Comparison of ENCODE assay signal across 27 mouse cellular contexts in the genomic region with DNA sequence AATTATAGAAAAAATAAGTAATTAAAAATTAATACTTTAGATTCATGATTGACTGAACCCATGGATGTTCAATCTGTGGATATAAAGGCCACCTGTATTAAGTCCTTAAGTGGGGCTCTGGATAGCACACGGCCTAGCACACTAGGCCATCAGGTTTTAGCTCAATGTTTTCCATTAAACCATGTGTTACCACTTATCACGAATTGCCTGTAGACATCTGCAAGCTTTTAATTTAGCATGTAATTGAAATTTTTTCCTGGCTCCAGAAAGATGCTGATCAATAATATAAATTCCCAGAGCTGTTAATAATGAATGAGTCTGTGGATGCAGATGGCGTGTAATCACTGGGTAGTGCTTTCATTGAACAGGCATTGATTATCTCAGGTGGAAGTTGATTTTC.
A peak's percentile ranks its signal among the peaks of the same experiment; 100 is the strongest.
DNase-seq lines count a peak whose midpoint lies in the region; ATAC-seq and TF ChIP-seq lines count a peak whose summit lies in the region.
"Had no signal": no experiment of that assay in that cellular context is flagged by ENCODE, and none has a peak within 500 bp of the region (broad histone marks: within the 10 kb centered on the region; RNA-seq: fewer than 3 reads in every experiment).

No protein-coding gene starts in this region.

- H3K4me3 ChIP-seq in embryonic facial prominence, embryonic 11.5 days (ENCODE audit: low read depth, low read length): no peak overlapping the region
- no peak overlapping the region for H3K4me3 ChIP-seq in embryonic facial prominence, embryonic 10.5 days
- no peak overlapping the region for H3K4me3 ChIP-seq in hindbrain, embryonic 13.5 days
- no peak overlapping the region for H3K4me3 ChIP-seq in hindbrain, postnatal 0 days (ENCODE audit: low read length)
- no peak overlapping the region for H3K4me3 ChIP-seq in midbrain, embryonic 11.5 days (ENCODE audit: low read depth, low read length)
- no peak overlapping the region for H3K4me3 ChIP-seq in midbrain, embryonic 13.5 days (replicated peaks)
- H3K4me3 ChIP-seq: embryonic facial prominence, embryonic 13.5 days; erythroblast, embryonic 14.5 days; forebrain, embryonic 12.5 days; forebrain, embryonic 15.5 days; heart, adult 2 months had no signal

- no peaks in the 10 kb centered on the region for H3K27me3 ChIP-seq in embryonic facial prominence, embryonic 11.5 days (ENCODE audit: control insufficient read depth, insufficient read depth, low read length)
- no peaks in the 10 kb centered on the region for H3K27me3 ChIP-seq in embryonic facial prominence, embryonic 10.5 days (replicated peaks; ENCODE audit: low read depth, poor library complexity, severe bottlenecking)
- no peaks in the 10 kb centered on the region for H3K27me3 ChIP-seq in hindbrain, embryonic 13.5 days
- H3K27me3 ChIP-seq in hindbrain, postnatal 0 days (ENCODE audit: insufficient read depth, low read length): no peaks in the 10 kb centered on the region
- no peaks in the 10 kb centered on the region for H3K27me3 ChIP-seq in midbrain, embryonic 11.5 days (ENCODE audit: control insufficient read depth, insufficient read depth, low read length)
- H3K27me3 ChIP-seq in midbrain, embryonic 13.5 days: no peaks in the 10 kb centered on the region
- H3K27me3 ChIP-seq: CH12.LX; embryonic facial prominence, embryonic 13.5 days; forebrain, embryonic 12.5 days; forebrain, embryonic 15.5 days had no signal

- H3K4me1 ChIP-seq in embryonic facial prominence, embryonic 11.5 days (ENCODE audit: control insufficient read depth, insufficient read depth, low read length): no peaks in the 10 kb centered on the region
- H3K4me1 ChIP-seq in embryonic facial prominence, embryonic 10.5 days: peaks cover 6% of the 10 kb centered on the region
- peaks cover 13% of the 10 kb centered on the region for H3K4me1 ChIP-seq in hindbrain, embryonic 13.5 days (replicated peaks)
- no peaks in the 10 kb centered on the region for H3K4me1 ChIP-seq in hindbrain, postnatal 0 days (ENCODE audit: insufficient read depth, low read length)
- peaks cover 5% of the 10 kb centered on the region; the same call in 1 of the 2 replicates for H3K4me1 ChIP-seq in midbrain, embryonic 11.5 days (ENCODE audit: control insufficient read depth, insufficient read depth, low read length)
- H3K4me1 ChIP-seq in midbrain, embryonic 13.5 days (replicated peaks): peaks cover 14% of the 10 kb centered on the region
- H3K4me1 ChIP-seq: embryonic facial prominence, embryonic 13.5 days had no signal

- no peak overlapping the region for H3K4me2 ChIP-seq in embryonic facial prominence, embryonic 11.5 days (ENCODE audit: low read depth, low read length)
- no peak overlapping the region for H3K4me2 ChIP-seq in hindbrain, embryonic 13.5 days
- no peak overlapping the region for H3K4me2 ChIP-seq in hindbrain, postnatal 0 days (ENCODE audit: low read depth, low read length)
- no peak overlapping the region for H3K4me2 ChIP-seq in midbrain, embryonic 11.5 days
- H3K4me2 ChIP-seq in midbrain, embryonic 13.5 days (replicated peaks): no peak overlapping the region
- H3K4me2 ChIP-seq: embryonic facial prominence, embryonic 13.5 days; forebrain, embryonic 12.5 days; forebrain, embryonic 15.5 days; heart, embryonic 11.5 days had no signal

- WGBS in embryonic facial prominence, embryonic 11.5 days: 48% methylated on average over 3 of the region's 3 CpGs
- WGBS in embryonic facial prominence, embryonic 10.5 days: 57% methylated on average over 3 of the region's 3 CpGs
- WGBS in hindbrain, embryonic 13.5 days: 45% methylated on average over 3 of the region's 3 CpGs
- WGBS in hindbrain, postnatal 0 days: 50% methylated on average over 3 of the region's 3 CpGs
- 80% methylated on average over 3 of the region's 3 CpGs for WGBS in midbrain, embryonic 11.5 days
- WGBS in midbrain, embryonic 13.5 days: 58% methylated on average over 3 of the region's 3 CpGs

- TF ChIP-seq CTCF in hindbrain, postnatal 0 days (IDR thresholded peaks at IDR 0.05; ENCODE audit: low read depth): no peak

- no peak for ATAC-seq in embryonic facial prominence, embryonic 11.5 days (replicated peaks; ENCODE audit: insufficient number of reproducible peaks, low FRiP score, low TSS enrichment, low read depth)
- ATAC-seq in hindbrain, embryonic 13.5 days (ENCODE audit: low FRiP score): no peak
- no peak for ATAC-seq in hindbrain, postnatal 0 days
- ATAC-seq in midbrain, embryonic 11.5 days (ENCODE audit: low FRiP score): no peak
- ATAC-seq in midbrain, embryonic 13.5 days: no peak
- ATAC-seq: inflammation-experienced regulatory T-cells, adult 6 months; intestine, embryonic 16.5 days; Patski had no signal

- DNase-seq in embryonic facial prominence, embryonic 11.5 days (ENCODE audit: low spot score): peak; percentile 61
- DNase-seq in embryonic facial prominence, embryonic 10.5 days (ENCODE audit: low spot score): no peak
- DNase-seq in hindbrain, postnatal 0 days (ENCODE audit: low spot score): no peak
- peak; percentile 77 for DNase-seq in midbrain, embryonic 11.5 days (ENCODE audit: low spot score, missing footprints)
- no peak for DNase-seq in urinary bladder, adult 18-20 months (ENCODE audit: low spot score in 2 of 2)
- DNase-seq: adrenal gland, postnatal 10 days; adrenal gland, postnatal 36 days; B cell, adult 2 months; cerebellum, adult 11 months; cerebellum, adult 2 months; cerebellum, adult 9-11 months; cerebellum, postnatal 25 days; gastrocnemius, postnatal 25 days; kidney, adult 18-20 months had no signal

- H3K27ac ChIP-seq in embryonic facial prominence, embryonic 11.5 days (replicated peaks; ENCODE audit: low read depth, low read length): no peak overlapping the region
- H3K27ac ChIP-seq in embryonic facial prominence, embryonic 10.5 days (replicated peaks): no peak overlapping the region
- H3K27ac ChIP-seq in hindbrain, embryonic 13.5 days: peak overlapping the region; percentile 55; the same call in 1 of the 2 replicates
- no peak overlapping the region for H3K27ac ChIP-seq in hindbrain, postnatal 0 days
- no peak overlapping the region for H3K27ac ChIP-seq in midbrain, embryonic 11.5 days (ENCODE audit: low read depth, low read length)
- no peak overlapping the region for H3K27ac ChIP-seq in midbrain, embryonic 13.5 days
- H3K27ac ChIP-seq: embryonic facial prominence, embryonic 13.5 days; heart, adult 2 months had no signal

- H3K9ac ChIP-seq in embryonic facial prominence, embryonic 11.5 days (replicated peaks; ENCODE audit: low read length): no peak overlapping the region
- H3K9ac ChIP-seq in hindbrain, embryonic 13.5 days: no peak overlapping the region
- no peak overlapping the region for H3K9ac ChIP-seq in hindbrain, postnatal 0 days (replicated peaks; ENCODE audit: low read length)
- no peak overlapping the region for H3K9ac ChIP-seq in midbrain, embryonic 11.5 days (ENCODE audit: low read length)
- H3K9ac ChIP-seq in midbrain, embryonic 13.5 days (replicated peaks): no peak overlapping the region
- H3K9ac ChIP-seq: embryonic facial prominence, embryonic 13.5 days; forebrain, embryonic 12.5 days; forebrain, embryonic 15.5 days had no signal

- no peaks in the 10 kb centered on the region for H3K36me3 ChIP-seq in embryonic facial prominence, embryonic 11.5 days (replicated peaks; ENCODE audit: control insufficient read depth, insufficient read depth, low read depth, low read length)
- no peaks in the 10 kb centered on the region for H3K36me3 ChIP-seq in embryonic facial prominence, embryonic 10.5 days (replicated peaks)
- no peaks in the 10 kb centered on the region for H3K36me3 ChIP-seq in hindbrain, embryonic 13.5 days
- H3K36me3 ChIP-seq in hindbrain, postnatal 0 days (ENCODE audit: insufficient read depth, low read length): no peaks in the 10 kb centered on the region
- H3K36me3 ChIP-seq in midbrain, embryonic 11.5 days (ENCODE audit: control insufficient read depth, insufficient read depth, low read length): no peaks in the 10 kb centered on the region
- no peaks in the 10 kb centered on the region for H3K36me3 ChIP-seq in midbrain, embryonic 13.5 days
- H3K36me3 ChIP-seq: embryonic facial prominence, embryonic 13.5 days; forebrain, embryonic 12.5 days; forebrain, embryonic 15.5 days; G1E had no signal

- no peaks in the 10 kb centered on the region for H3K9me3 ChIP-seq in embryonic facial prominence, embryonic 11.5 days (replicated peaks; ENCODE audit: control insufficient read depth, low read length)
- no peaks in the 10 kb centered on the region for H3K9me3 ChIP-seq in embryonic facial prominence, embryonic 10.5 days
- H3K9me3 ChIP-seq in hindbrain, embryonic 13.5 days: no peaks in the 10 kb centered on the region
- H3K9me3 ChIP-seq in hindbrain, postnatal 0 days (ENCODE audit: low read length): no peaks in the 10 kb centered on the region
- H3K9me3 ChIP-seq in midbrain, embryonic 11.5 days (ENCODE audit: control insufficient read depth, low read length): no peaks in the 10 kb centered on the region
- H3K9me3 ChIP-seq in midbrain, embryonic 13.5 days: no peaks in the 10 kb centered on the region
- H3K9me3 ChIP-seq: embryonic facial prominence, embryonic 13.5 days; forebrain, embryonic 12.5 days; forebrain, embryonic 15.5 days; G1E had no signal

Comparison
In these comparisons a context has a peak if more than half of its experiments do, and no peak if none do; other contexts are left out.
1. DNase-seq: peak in embryonic facial prominence, embryonic 11.5 days (single experiment) and midbrain, embryonic 11.5 days (single experiment); none in embryonic facial prominence, embryonic 10.5 days (single experiment), hindbrain, postnatal 0 days (single experiment) and urinary bladder, adult 18-20 months (0 of 2).